Mouse (Mus musculus) layer of hippocampus, postnatal 10 days (tissue): ENCODE measurements around the gene Gmeb1. TPM values are rescaled to one million over a fixed set of nuclear protein-coding genes. Genes with fewer than 3 reads are reported as not detected.

ENCODE experiments used
- microRNA-seq, 2 experiments: library from miRNA; unstranded; fragments of <30 nt; microRNA quantifications; one replicate each; pipeline ENCODE4 v1.2.0; 2021
- total RNA-seq, 2 experiments: library from RNA; stranded (reverse); gene quantifications; 2 replicates each; pipeline ENCODE4 v1.2.3; 2021

The Gmeb1 gene
- total RNA-seq, 2 experiments from 2014 or later: 27.4 to 28.2 TPM

Small RNAs within 50 kb of the gene (microRNA-seq; reads per million reads assigned to microRNA genes)
- gene Gm22033: 0 reads per million in 2 experiments

Other genes starting within 250 kb of the Gmeb1 start
- gene Gm10300, start 186.9 kb downstream of the Gmeb1 start, total RNA-seq: not detected
- 10 to 100 TPM; 30.2 to 33.7 TPM for gene Epb41, start 186.3 kb downstream of the Gmeb1 start, total RNA-seq
- 1 to 10 TPM; 5.3 to 5.4 TPM for gene Oprd1, start 117.1 kb downstream of the Gmeb1 start, total RNA-seq
- gene Ythdf2, start 49.3 kb downstream of the Gmeb1 start, total RNA-seq: 10 to 100 TPM; 46.2 to 51.7 TPM
- gene Taf12, start 12.8 kb upstream of the Gmeb1 start, total RNA-seq: 10 to 100 TPM; 16.6 to 17.6 TPM
- gene Rab42, start 41.8 kb upstream of the Gmeb1 start, total RNA-seq: 1 to 10 TPM; 1.8 to 2.6 TPM
- gene Trnau1ap, start 67.9 kb upstream of the Gmeb1 start, total RNA-seq: 10 to 100 TPM; 25.7 to 29.2 TPM
- 10 to 100 TPM; 17.7 to 20.1 TPM for gene Rcc1, start 92.0 kb upstream of the Gmeb1 start, total RNA-seq
- gene Phactr4, start 160.9 kb upstream of the Gmeb1 start, total RNA-seq: 10 to 100 TPM in 1 of 2 experiments, 1 to 10 TPM in 1; 8.1 to 11.1 TPM
- 10 to 100 TPM in 1 of 2 experiments, 1 to 10 TPM in 1; 9.8 to 10.8 TPM for gene Med18, start 202.3 kb upstream of the Gmeb1 start, total RNA-seq
- 10 to 100 TPM; 15.3 to 16.1 TPM for gene Sesn2, start 248.9 kb upstream of the Gmeb1 start, total RNA-seq